Mouse (Mus musculus) kidney, adult 2 months (tissue): ENCODE measurements around the gene Zfp933. TPM values are rescaled to one million over a fixed set of nuclear protein-coding genes. Genes with fewer than 3 reads are reported as not detected.

ENCODE experiments used
- polyA plus RNA-seq: library from polyadenylated mRNA; depleted of rRNA; stranded (reverse); fragments of >200 nt; gene quantifications from 2 replicates; pipeline ENCODE4 v1.2.3, GENCODE M21; 2012; rRNA removed

The Zfp933 gene
- polyA plus RNA-seq, 1 experiment: 1.2 TPM

Other genes with a start within 250 kb of the Zfp933 start
- gene Zfp979, start 205.9 kb downstream of the Zfp933 start, polyA plus RNA-seq: 0.08 and 0.31 TPM in 2 replicates
- not detected in 2 replicates for gene Zfp534, start 145.8 kb downstream of the Zfp933 start, polyA plus RNA-seq
- gene Zfp984, start 38.6 kb downstream of the Zfp933 start, polyA plus RNA-seq: 0.30 and 0.70 TPM in 2 replicates
- 27.7 and 35.6 TPM in 2 replicates for gene Miip, start 20.4 kb upstream of the Zfp933 start, polyA plus RNA-seq
- gene Fv1, start 20.6 kb upstream of the Zfp933 start, polyA plus RNA-seq: 1.0 and 1.4 TPM in 2 replicates
- 82.8 and 85.5 TPM in 2 replicates for gene Mfn2, start 56.3 kb upstream of the Zfp933 start, polyA plus RNA-seq
- gene Plod1, start 88.4 kb upstream of the Zfp933 start, polyA plus RNA-seq: 42.1 and 45.9 TPM in 2 replicates
- gene 2510039O18Rik, start 92.5 kb upstream of the Zfp933 start, polyA plus RNA-seq: 62.6 and 82.4 TPM in 2 replicates
- not detected in 2 replicates for gene Nppb, start 137.4 kb upstream of the Zfp933 start, polyA plus RNA-seq
- gene Nppa, start 152.4 kb upstream of the Zfp933 start, polyA plus RNA-seq: 0.30 and 0.58 TPM in 2 replicates
- gene Clcn6, start 190.5 kb upstream of the Zfp933 start, polyA plus RNA-seq: 28.8 and 32.3 TPM in 2 replicates
- 36.3 and 48.4 TPM in 2 replicates for gene Mthfr, start 190.7 kb upstream of the Zfp933 start, polyA plus RNA-seq
- 111 and 119 TPM in 2 replicates for gene Agtrap, start 239.7 kb upstream of the Zfp933 start, polyA plus RNA-seq